Mouse (Mus musculus): ENCODE measurements around the gene Dnmt3l. TPM values are rescaled to one million over a fixed set of nuclear protein-coding genes. Genes with fewer than 3 reads are reported as not detected.

The Dnmt3l gene
- polyA plus RNA-seq, 1 experiment, result 1.5 TPM

DNA sequence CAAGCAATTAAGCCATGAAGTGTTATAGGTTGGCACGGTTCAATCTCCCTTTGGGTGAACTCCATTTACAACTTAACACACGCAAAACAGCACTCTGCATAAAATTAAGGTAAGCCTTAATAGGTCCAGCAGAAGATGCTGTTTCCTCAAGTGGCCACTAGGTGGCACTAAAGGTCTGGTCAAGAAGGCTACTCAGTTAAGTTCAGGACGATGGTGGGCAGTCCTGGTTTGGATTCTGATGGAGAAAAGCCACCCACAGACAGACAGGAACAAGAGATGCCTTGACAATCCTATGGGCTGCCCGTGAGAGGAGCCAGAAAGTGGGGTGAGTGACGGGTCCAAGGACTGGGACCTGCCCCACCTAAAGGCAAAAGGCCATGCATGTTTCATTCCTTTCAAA, 13.6 kb upstream of the Dnmt3l start:
- TF ChIP-seq POLR2A (IDR thresholded peaks at IDR 0.05; ENCODE audit: borderline replicate concordance, low read depth, low read length), result no peak
- TF ChIP-seq CTCF (IDR thresholded peaks at IDR 0.05; ENCODE audit: low read depth, low read length), result peak; percentile 34; the same call in 1 of the 2 replicates
- no peak overlapping the region for H3K27ac ChIP-seq (ENCODE audit: insufficient read depth, low read depth, low read length)
- peaks cover 6% of the 10 kb centered on the region for H3K4me1 ChIP-seq (ENCODE audit: control insufficient read depth, insufficient read depth, low read length)
- no peak overlapping the region for H3K4me3 ChIP-seq (ENCODE audit: insufficient read depth, low read length)

DNA sequence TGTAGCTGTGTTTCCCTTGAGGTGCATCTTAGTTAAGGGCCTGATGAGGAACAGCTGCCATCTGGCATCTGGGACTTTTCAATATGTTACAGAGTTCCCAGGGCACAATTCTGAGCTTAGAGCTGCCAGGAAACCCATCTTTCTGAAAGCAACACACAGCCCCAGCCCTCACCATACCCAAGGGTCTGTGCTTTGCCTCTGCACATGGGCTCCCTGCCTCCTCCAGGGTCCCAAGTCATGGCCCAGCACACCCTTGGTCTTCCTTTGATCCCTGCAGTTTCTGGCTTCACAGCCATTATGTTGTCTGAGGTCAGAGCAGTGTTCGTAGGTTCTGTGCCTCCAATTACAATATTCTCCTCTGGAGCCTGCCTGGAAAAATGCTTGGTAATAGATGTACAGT, 12.7 kb upstream of the Dnmt3l start:
- peaks cover 6% of the 10 kb centered on the region for H3K4me1 ChIP-seq (ENCODE audit: control insufficient read depth, insufficient read depth, low read length)
- H3K4me3 ChIP-seq (ENCODE audit: insufficient read depth, low read length), result no peak overlapping the region
- TF ChIP-seq CTCF (IDR thresholded peaks at IDR 0.05; ENCODE audit: low read depth, low read length) (no peak), POLR2A (IDR thresholded peaks at IDR 0.05; ENCODE audit: borderline replicate concordance, low read depth, low read length) (no peak)
- H3K27ac ChIP-seq (ENCODE audit: insufficient read depth, low read depth, low read length), result no peak overlapping the region

DNA sequence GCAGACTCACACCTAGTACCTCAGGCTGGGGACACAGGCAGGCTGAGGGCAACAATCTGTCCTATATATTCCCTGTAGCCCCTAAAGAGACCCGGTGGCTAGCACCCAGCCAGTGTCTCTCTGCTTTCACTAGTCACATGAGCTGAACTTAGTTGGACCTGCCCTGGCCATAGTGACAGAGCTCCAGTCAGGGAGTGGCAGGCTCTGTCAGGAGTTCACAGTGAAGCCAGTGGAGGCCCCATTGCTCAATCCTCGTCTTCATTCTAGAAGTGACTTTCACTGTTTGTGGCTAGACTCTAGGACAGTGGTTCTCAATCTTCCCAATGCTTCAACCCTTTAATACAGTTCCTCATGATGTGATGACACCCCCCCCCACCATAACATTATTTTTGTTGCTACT, 9.8 kb upstream of the Dnmt3l start:
- no peak for TF ChIP-seq CTCF (IDR thresholded peaks at IDR 0.05; ENCODE audit: low read depth, low read length)
- TF ChIP-seq POLR2A (IDR thresholded peaks at IDR 0.05; ENCODE audit: borderline replicate concordance, low read depth, low read length), result no peak
- H3K4me3 ChIP-seq (ENCODE audit: insufficient read depth, low read length), result no peak overlapping the region
- H3K4me1 ChIP-seq (ENCODE audit: control insufficient read depth, insufficient read depth, low read length), result peaks cover 6% of the 10 kb centered on the region
- H3K27ac ChIP-seq (ENCODE audit: insufficient read depth, low read depth, low read length), result no peak overlapping the region

DNA sequence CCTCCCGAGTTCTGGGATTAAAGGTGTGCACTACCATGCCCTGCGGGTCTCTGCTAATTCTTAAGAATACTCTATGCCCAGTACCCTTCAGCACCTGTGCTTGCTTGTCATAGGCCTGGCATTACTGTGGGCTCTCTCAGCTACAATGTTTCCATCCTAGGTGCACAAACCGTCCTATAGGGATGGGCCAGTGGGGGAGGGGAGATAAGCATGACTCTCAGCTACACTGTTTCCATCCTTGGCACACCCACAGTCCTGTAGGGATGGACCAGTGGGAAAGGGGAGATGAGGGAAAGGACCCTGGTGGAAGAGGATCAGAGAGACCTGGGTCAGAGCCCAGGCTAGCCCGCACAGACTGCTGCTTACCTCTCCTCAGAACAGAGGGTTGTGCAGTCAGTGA, 4.6 kb upstream of the Dnmt3l start:
- no peak for TF ChIP-seq POLR2A (IDR thresholded peaks at IDR 0.05; ENCODE audit: borderline replicate concordance, low read depth, low read length)
- TF ChIP-seq CTCF (IDR thresholded peaks at IDR 0.05; ENCODE audit: low read depth, low read length), result no peak
- Histone ChIP-seq H3K4me3 (ENCODE audit: insufficient read depth, low read length) (no peak overlapping the region), H3K4me1 (ENCODE audit: control insufficient read depth, insufficient read depth, low read length) (peaks cover 2% of the 10 kb centered on the region; the same call in 1 of the 2 replicates), H3K27ac (ENCODE audit: insufficient read depth, low read depth, low read length) (no peak overlapping the region)

DNA sequence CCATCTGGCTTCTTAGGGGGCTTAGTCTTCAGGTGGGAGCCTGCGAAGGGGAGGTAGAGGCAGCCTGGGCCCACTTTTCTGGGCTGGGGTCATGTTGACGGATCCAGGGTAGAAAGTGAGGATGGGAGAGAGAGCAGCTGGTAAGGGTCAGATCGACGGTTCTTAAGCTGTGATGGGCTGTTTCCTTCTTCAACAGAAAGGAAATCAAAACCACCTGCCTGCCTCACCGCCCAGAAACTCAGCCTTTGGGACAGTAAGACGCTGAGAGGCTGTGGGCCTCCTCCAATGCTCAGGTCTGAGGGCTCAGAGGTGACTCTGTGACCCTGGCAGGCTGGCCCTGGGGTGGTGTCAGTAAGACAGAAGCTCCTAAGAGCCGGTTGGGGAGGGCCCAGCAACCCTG, 349 bp downstream of the Dnmt3l start:
- TF ChIP-seq CTCF (IDR thresholded peaks at IDR 0.05; ENCODE audit: low read depth, low read length) (no peak), POLR2A (IDR thresholded peaks at IDR 0.05; ENCODE audit: borderline replicate concordance, low read depth, low read length) (no peak)
- Histone ChIP-seq H3K4me3 (ENCODE audit: insufficient read depth, low read length) (no peak overlapping the region), H3K4me1 (ENCODE audit: control insufficient read depth, insufficient read depth, low read length) (0 out of 2 replicates have a peak, but pooled peaks cover 2% of the 10 kb centered on the region), H3K27ac (ENCODE audit: insufficient read depth, low read depth, low read length) (no peak overlapping the region)

DNA sequence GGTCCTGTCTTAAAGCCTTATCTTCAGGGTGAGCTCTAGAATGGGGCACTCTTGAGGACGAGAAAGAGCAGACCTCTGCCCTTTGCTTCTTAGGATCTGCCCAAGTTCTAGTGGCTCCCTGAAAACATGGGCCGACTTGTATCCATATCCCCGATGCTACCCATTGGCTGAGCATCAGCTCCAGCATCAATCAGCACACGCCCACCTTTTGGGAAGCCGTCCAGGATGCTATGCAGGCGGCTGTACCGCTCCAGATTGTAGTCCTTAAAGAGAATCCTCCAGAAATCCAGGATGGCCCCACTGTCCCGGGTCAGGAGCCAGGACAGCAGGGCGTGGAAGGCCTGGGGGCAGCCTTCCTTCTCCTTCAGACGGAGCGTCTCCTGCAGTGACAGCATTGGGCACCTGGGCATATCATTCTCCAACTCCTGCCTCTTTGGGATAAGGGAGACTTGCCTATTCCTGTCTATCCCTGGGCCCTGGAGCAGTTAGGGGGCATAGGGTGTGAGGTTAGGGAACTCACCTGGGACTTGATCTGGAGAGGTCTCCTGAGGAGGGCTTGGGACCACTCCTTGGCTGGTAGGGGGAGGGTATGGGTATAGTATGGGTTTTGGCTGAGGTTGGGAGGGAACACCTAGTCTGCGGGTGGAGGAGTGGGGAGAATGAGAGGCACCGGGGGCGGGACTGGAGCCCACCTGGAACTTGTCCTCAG, 1.1 kb downstream of the Dnmt3l start:
- H3K4me3 ChIP-seq (ENCODE audit: insufficient read depth, low read length), result no peak overlapping the region
- no peak overlapping the region for H3K27ac ChIP-seq (ENCODE audit: insufficient read depth, low read depth, low read length)
- H3K4me1 ChIP-seq (ENCODE audit: control insufficient read depth, insufficient read depth, low read length), result 0 out of 2 replicates have a peak, but pooled peaks cover 2% of the 10 kb centered on the region
- TF ChIP-seq CTCF (IDR thresholded peaks at IDR 0.05; ENCODE audit: low read depth, low read length) (no peak), POLR2A (IDR thresholded peaks at IDR 0.05; ENCODE audit: borderline replicate concordance, low read depth, low read length) (no peak)

DNA sequence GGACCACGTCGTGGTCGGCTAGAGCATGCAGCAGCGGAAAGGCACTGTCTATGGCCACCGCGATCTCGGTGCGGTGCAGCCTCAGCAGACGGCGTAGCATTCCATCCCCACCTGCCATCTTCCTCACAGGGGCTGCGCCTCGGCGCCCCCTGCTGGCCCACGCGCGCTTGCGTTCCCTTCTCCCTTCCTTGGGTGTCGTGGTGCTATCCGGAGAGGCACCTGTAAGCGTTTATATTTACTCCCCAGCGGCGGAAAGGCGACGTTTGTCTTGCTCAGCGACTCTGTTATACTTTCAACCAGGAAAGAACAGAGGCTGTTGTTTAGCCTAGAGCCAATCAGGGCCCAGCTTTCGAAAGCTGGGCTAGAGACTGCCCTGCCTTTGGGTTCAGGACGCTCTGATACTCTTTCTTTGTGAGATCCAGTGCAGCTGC, 1.7 kb downstream of the Dnmt3l start, which contains the start of gene Aire:
Gene Aire (minus strand): TSS at position 205 of the 431 bp plus-strand sequence.
- Histone ChIP-seq H3K4me3 (ENCODE audit: insufficient read depth, low read length) (no peak within 1 kb of the TSS), H3K4me1 (ENCODE audit: control insufficient read depth, insufficient read depth, low read length) (0 out of 2 replicates have a peak, but pooled peaks cover 2% of the 10 kb centered on the region), H3K27ac (ENCODE audit: insufficient read depth, low read depth, low read length) (no peak within 1 kb of the TSS)
- TF ChIP-seq CTCF (IDR thresholded peaks at IDR 0.05; ENCODE audit: low read depth, low read length), result peak; percentile 78
- no peak for TF ChIP-seq POLR2A (IDR thresholded peaks at IDR 0.05; ENCODE audit: borderline replicate concordance, low read depth, low read length)

DNA sequence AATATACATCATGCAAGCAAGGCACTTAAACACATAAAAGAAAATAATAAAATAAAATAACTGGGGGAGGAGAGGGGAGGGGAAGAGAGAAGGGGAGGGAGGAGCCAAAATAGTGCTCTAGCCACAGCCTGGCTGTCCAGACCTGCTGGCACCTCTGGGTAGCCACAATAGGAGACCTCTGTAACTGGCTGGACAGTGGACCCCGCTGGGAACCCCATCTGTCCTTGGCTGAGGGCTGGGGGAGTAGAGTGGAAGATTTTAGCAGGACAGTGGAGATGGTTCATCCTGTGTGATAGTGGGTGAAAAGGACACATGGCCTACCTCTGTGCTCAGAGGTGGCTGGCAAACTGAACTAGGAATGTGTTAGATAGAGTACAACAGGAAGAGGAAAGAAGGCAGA, 2.8 kb downstream of the Dnmt3l start:
- Histone ChIP-seq H3K4me1 (ENCODE audit: control insufficient read depth, insufficient read depth, low read length) (0 out of 2 replicates have a peak, but pooled peaks cover 2% of the 10 kb centered on the region), H3K4me3 (ENCODE audit: insufficient read depth, low read length) (no peak overlapping the region), H3K27ac (ENCODE audit: insufficient read depth, low read depth, low read length) (no peak overlapping the region)
- TF ChIP-seq POLR2A (IDR thresholded peaks at IDR 0.05; ENCODE audit: borderline replicate concordance, low read depth, low read length), result no peak
- TF ChIP-seq CTCF (IDR thresholded peaks at IDR 0.05; ENCODE audit: low read depth, low read length), result no peak

DNA sequence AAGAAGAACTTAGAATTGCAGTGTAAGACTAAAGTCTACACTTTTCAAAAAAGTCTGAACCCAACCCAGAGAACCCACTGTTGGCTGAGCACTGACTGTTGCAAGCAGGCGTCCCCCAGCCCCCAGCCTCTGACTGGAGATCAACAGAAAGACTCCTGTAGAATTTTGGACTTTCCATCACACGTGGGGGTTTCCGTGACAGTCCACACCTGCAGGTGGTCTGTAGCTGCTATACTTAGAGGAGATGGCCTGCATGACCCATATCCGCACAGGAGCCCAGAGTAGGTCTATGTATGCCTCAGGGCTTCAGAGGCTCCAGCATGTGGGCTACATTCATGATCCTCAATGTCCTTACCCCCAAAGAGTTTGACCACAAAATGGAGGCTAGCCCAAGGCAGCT, 4.6 kb downstream of the Dnmt3l start:
- H3K4me3 ChIP-seq (ENCODE audit: insufficient read depth, low read length), result no peak overlapping the region
- TF ChIP-seq POLR2A (IDR thresholded peaks at IDR 0.05; ENCODE audit: borderline replicate concordance, low read depth, low read length), result no peak
- 0 out of 2 replicates have a peak, but pooled peaks cover 2% of the 10 kb centered on the region for H3K4me1 ChIP-seq (ENCODE audit: control insufficient read depth, insufficient read depth, low read length)
- no peak overlapping the region for H3K27ac ChIP-seq (ENCODE audit: insufficient read depth, low read depth, low read length)

DNA sequence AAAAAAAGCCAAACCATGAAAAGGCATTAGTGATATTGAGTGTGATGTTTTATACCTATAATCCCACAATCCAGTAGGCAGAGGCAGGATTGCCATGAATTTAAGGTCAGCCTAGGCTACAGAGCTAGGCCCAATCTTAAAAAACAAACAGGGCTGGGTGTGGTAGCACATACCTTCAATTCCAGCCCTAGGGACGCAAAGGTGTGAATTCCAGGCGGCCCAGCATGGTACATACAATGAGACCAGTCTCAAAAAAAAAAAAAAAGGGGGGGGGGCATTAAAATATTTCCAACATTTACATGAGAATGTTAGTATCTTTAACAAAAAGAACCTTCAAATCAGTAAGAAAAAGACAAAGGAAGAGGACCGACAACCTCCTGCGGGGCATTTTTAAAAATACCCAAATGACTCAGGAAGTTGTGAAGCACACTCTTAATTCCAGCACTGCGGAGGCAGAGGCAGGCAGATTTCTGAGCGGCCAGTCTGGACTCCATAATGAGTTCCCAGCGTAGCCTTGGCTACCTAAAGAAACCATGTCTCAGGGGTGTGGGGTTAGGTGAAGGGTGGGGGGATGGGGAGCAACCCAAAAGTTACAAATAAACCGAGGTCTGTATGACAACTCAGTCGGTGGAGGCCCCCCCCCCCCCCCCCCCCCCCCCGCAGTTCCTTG, 6.4 kb downstream of the Dnmt3l start:
- H3K27ac ChIP-seq (ENCODE audit: insufficient read depth, low read depth, low read length), result no peak overlapping the region
- TF ChIP-seq CTCF (IDR thresholded peaks at IDR 0.05; ENCODE audit: low read depth, low read length) (no peak), POLR2A (IDR thresholded peaks at IDR 0.05; ENCODE audit: borderline replicate concordance, low read depth, low read length) (no peak)
- H3K4me1 ChIP-seq (ENCODE audit: control insufficient read depth, insufficient read depth, low read length), result 0 out of 2 replicates have a peak, but pooled peaks cover 2% of the 10 kb centered on the region
- H3K4me3 ChIP-seq (ENCODE audit: insufficient read depth, low read length), result no peak overlapping the region
